Mouse (Mus musculus) c-Kit-positive CD71-positive TER-119-positive erythroid progenitor cells, embryonic 14.5 days (primary cell): ENCODE measurements around the gene Spns3.

Experiments used
- DNase-seq: peaks from one replicate; pipeline ENCODE4 v3.0.0-alpha.2; 2013; ENCODE audit warnings: low spot score

The Spns3 gene

GRCm38 (mm10) chr11:72550134-72550988, at the start of gene Spns3:
Gene Spns3 (minus strand): TSS chr11:72550506.
- no peak for DNase-seq

GRCm38 (mm10) chr11:72597780-72598179, 47.5 kb upstream of the Spns3 start:
- DNase-seq: no peak

- no peak for DNase-seq
Measured at GRCm38 (mm10) chr11:72595010-72595737, 44.9 kb upstream of the Spns3 start.

- no peak for DNase-seq
Measured at GRCm38 (mm10) chr11:72587537-72588233, 37.4 kb upstream of the Spns3 start.

GRCm38 (mm10) chr11:72586570-72586969, 36.3 kb upstream of the Spns3 start:
- DNase-seq: no peak

DNA sequence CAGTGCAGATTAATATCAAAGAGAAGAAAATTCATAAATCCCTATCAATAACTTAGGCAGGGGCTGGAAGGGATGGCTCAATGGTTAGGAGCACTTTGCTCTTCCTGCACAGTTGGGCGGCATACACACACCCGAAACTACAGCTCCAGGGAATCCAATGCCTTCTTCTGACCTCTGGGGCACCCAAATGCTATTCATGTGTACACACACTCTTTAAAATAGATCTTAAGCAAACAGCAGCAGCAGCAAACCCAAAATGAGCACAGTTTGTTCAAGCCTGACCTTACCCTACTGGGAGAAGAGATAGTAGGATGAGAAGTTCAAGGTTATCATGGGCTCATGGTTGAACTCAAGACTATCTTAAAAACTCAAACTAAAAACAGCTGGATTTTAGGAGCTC, 32.8 kb upstream of the Spns3 start:
- DNase-seq: no peak

- no peak for DNase-seq
Measured at GRCm38 (mm10) chr11:72582448-72582705, 32.1 kb upstream of the Spns3 start.

GRCm38 (mm10) chr11:72581609-72582447, 31.5 kb upstream of the Spns3 start:
- no peak for DNase-seq

DNA sequence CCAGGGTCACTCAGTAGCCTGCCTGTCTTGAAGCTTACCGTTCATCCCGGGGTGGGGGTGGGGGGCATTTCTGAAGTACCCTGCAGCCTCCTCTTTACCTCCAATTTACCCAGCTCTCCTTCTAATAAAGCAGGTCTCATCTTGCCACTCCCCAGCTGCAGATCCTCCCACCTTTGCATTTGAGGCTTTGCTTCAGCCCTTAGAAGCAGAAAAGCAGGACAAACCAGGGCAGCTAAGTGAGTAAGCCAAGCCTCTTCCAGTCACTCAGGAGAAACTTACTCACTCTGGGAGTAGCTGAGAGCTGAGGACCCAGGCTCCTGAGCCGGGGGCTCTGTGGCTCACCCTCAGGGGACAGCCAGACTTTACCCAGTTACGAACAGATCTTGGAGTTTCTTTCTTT, 28.2 kb upstream of the Spns3 start:
- no peak for DNase-seq

DNA sequence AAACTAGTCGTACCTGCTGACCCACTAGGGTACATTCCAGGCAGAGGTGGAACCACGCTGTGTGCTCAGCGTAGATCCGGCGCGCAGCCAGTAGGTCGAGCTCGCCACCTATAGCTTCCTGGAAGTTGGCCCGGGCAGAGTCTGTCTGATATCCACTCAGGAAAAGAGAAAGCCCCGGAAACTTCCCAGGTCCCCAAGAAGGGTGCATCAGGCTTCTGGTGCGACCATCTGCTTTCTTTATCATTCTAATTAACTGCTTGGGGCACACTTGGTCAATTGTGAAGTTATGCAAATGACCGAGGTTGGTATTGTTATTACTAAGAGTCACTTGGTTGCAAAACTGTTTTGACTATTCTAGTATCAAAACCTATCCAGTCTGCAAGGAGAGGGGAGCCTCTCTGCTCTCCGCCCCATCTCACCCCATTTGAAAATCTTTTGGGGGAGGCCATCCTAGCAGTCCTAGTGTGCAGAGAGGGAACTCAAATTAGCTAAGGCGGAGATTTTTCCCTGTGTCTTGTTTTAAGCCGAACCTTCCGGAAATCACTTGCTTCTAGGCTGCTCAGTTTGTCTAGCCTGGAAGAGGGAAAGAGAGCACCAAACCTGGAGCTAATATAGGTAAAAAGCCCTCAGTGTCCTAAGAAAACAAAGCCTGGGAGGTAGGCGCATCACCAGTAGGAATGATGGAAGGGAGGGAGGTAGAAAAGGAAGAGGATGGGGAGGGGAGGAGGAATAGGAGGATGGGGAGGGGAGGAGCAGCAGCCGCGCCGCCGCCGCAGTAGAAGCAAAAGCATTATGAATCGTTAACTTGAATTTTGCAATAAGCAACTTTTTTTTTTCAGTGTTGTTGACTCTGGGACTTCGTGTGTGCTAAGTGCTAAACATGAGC, 26.4 kb upstream of the Spns3 start:
- DNase-seq: no peak

- DNase-seq: no peak
Measured at GRCm38 (mm10) chr11:72576111-72576465, 25.8 kb upstream of the Spns3 start.

DNA sequence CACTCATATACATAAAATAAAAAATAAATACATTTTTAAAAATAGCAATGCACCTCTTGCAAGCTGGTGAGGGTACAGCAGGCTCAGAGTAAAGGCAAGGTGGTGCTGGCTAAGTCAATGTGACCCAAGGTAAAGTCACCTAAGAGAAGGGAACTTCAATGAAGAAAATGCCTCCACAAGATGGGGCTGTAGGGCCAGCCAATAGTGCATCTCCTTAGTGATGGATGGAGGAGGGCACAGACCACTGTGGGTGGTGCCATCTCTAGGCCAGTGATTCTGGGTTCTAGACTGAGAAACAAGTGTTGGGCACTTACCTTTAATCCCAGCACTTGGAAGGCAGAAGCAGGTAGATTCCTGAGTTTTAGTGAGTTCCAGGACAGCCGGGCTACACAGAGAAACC, 23.5 kb upstream of the Spns3 start:
- DNase-seq: peak; percentile 41

GRCm38 (mm10) chr11:72570319-72570979, 20.1 kb upstream of the Spns3 start:
- peak; percentile 82 for DNase-seq

DNA sequence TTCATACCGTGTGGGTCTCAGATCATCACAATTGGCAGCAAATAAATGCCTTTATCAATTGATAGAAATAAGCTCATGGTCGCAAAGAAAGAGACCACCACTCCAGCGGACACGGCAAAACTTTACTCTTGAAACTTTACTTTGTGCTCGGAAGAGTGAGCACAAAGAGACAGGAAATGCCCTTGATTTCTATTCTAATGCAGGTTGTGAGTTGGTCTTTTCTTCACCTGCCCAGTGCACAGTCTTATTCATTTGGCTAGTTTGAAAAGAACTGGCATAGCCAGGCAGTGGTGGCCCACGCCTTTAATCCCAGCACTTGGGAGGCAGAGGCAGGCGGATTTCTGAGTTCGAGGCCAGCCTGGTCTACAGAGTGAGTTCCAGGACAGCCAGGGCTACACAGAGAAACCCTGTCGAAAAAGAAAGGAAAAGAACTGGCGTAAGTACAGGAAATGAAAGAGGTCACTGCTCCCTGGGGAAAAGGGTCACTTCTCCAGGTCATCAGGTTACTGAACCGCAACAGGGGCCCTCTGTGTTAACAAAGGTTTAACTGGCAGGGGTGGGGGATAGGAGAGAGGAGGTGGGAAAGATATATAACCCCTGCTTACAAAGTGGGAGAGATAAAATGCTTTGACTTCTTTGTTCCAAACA, 19.5 kb upstream of the Spns3 start:
- no peak for DNase-seq

- peak; percentile 45 for DNase-seq
Measured at GRCm38 (mm10) chr11:72569051-72569450, 18.7 kb upstream of the Spns3 start.

- no peak for DNase-seq
Measured at GRCm38 (mm10) chr11:72566816-72567338, 16.6 kb upstream of the Spns3 start.

DNA sequence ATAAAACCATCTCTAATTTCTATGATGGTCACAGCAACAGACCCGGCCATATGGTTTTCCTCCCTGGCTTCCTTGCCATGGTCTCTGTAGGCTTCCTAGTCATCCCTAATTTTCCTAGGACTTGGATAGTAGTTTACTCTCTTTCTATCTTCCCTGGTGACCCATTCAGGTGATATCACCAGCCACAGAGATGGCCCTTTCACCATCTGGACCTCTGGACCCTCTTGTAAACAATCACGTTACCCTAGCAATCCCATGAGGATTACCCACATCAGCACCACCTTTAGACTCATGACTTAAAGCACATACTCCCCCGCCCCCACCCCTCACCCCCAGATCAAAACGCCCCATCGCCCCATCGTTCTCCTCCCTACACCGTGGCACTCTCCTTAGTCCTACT, 16.0 kb upstream of the Spns3 start:
- no peak for DNase-seq

DNA sequence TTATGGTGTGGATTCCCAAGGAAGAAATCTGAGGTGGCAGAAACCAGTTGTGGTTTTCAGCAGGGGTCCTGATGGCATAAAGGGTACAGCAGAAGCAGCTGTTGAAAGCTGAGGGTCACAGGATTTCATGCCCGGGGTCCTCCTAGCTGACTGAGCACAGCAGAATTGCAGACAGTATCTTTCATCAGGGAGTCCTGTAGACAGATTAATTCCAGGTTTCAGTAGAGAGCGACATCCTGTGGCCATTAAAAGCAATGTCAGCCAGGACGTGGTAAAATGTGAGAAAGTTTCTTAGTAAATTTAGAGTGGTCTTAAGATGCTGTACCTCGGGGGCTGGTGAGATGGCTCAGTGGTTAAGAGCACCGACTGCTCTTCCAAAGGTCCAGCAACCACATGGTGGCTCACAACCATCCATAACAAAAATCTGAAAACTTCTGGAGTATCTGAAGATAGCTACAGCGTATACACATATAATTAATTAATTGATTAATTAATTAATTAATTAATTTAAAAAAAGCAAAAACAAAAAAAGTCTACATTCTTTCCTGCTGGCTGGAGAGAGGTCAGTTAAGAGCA, 14.0 kb upstream of the Spns3 start:
- peak; percentile 29 for DNase-seq

DNA sequence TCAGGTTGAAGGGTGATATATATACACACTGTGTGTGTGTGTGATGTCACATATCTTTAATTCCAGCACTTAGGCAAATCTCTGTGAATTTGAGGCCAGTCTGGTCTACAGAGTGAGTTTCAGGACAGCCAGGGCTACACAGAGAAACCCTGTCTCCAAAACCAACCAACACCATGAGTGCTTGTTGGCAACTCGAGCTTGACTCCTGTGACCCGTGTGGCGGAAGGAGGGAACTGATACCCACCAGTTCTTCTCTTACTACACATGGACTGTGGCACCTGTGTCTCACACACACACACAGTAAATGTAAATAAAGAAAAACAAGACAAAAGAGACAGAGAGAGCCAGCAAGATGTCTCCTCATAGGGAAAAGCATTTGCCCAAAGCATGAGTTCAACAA, 10.4 kb upstream of the Spns3 start:
- DNase-seq: no peak

DNA sequence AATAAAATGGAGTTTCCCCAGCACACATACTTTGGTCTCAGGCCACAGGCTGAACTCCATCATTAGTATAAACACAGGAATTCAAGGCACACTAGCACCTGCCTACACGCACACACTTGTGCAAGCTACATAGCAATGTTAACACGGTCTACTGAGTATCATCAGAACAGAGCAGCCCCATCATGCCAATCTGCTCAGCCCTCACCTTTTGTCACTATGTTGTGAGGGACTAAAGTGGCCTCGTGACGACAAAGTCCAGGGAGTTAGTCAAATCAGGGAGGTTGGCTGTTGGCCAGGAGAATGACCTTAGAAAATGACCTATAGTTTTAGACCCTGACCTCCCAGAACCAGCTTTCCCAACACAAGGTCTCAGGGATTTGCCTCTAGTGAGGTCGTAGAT, 7.8 kb upstream of the Spns3 start:
- DNase-seq: no peak
